Mouse (Mus musculus) lung, postnatal 25 days (tissue): ENCODE data around the gene Esam.

Source experiments
- DNase-seq: peaks from one replicate; pipeline ENCODE4 v3.0.0; 2022; ENCODE audit warnings: low spot score

Esam gene

GRCm38 (mm10) chr9:37556366-37556765 lies 28.5 kb downstream of the Esam start:
- DNase-seq: no peak

DNA sequence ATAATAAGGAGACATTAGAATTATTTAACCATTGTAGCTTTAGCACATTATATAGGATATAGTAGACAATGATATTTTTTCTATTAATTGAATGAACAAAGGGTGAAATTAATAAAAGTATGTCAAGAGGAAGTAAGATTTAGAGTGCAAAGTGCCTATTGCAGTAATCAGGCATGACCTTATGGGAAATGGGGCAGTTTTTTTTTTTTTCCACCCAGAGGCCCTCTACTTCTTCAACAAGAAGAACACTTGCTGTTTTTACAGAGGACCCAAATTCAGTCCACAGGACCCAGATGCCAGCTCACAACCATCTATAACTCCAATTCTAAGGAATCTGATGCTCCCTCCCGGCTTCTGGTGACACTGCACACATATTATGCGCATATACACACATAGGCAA lies 32.7 kb downstream of the Esam start:
- no peak for DNase-seq

DNA sequence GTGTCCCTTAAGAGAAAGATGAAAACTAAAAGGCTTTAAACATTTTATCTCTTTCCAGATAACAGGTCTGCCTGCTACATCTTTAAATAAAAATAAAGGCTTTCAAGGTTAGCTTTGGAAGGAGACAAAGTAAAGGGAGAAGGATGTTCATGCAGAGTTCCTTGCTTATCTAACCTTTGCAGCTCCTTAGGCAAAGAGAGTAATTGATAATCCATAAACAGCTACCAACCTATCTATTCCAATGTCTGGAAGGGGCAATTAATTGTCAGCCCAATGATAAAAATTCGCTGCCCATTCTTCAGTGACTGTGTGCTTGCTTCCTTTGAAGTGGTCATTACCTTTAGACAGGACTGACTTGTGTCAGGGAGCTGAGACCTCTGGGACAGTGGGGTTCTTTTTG lies 35.9 kb downstream of the Esam start:
- DNase-seq: no peak

DNA sequence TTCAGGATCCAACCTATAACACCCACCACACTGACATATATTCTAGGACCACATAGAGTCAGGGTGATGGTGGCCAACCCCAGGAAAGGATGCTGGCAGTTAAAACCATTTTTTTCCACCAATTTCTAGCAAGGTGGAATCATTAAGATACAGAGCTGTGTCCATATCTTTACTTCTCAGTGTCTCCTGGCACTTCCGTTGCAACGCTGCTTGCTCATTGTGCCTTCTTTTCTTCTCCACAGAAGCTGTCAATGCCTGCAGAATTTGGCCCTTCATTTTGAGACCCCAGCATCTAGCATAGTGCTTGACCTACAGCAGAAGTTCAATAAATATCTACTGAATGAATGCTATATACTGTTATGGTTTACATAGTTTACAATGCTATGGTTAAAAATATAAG lies 39.1 kb downstream of the Esam start:
- no peak for DNase-seq

- no peak for DNase-seq
Observed at GRCm38 (mm10) chr9:37567454-37567853, 39.6 kb downstream of the Esam start.

DNA sequence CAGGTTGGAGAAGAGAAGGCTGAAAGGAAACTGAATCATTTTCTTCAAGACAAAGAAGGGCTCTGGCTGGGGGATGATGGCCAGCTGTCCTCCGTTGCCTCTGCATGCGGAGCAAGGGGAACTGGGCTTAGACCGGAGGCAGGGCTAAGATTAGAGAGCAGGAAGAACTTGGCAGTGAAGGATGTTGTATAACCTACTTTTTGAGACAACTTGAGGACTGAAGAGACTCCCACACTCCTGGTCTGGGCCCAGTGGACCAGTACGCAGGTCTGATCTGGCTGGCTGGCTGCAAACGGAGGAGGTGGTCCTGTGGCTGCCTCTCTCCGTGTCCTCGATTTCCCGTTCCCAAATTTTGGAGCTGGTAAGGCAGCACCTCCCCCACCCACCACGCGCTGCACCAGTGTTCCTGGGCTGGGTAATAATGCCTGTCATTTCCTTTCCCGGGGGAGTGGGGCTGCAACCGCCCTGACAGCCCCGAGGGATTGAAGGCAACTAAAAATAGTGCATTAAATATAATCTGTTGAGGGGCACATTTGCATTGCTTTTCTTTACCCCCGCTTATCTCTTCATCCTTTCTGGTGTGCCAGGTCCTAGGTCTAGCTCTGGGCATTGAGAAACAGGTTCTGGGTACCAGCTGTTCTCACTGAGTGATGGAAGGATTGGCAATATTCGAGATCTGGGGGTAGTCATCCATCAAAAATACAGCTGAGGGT lies 40.2 kb downstream of the Esam start:
- DNase-seq: no peak

- no peak for DNase-seq
Observed at GRCm38 (mm10) chr9:37568605-37569214, 40.8 kb downstream of the Esam start.

DNA sequence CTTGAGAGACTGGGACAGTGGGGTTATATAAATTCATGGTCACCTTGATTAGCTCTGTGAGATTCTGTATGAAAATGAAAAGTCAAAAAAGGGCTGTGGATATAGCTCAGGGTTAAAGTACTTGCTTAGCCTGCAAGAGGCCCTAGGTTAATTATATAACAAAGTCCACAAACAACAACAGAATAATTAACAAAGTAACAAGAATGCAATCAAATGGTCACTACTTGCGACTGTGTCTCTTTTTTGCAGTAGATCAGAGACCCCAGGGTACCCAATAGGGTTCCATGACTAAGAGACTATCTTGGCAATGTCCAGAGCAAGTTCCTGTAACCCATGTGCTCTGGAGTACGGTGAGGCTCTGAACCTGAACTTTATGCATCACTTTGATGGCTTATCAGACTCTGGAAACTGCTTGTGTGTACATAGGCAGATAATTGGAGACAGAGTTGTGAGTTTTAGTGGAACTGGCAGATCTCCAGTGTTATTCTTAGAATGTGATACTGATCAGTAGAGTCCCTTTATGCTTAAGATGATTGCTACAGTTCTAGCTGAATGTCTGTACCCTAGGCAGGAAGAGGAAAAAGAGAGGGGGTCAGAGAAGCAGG lies 41.5 kb downstream of the Esam start:
- DNase-seq: no peak

- no peak for DNase-seq
Observed at GRCm38 (mm10) chr9:37572204-37572876, 44.5 kb downstream of the Esam start.

GRCm38 (mm10) chr9:37576436-37576930 lies 48.6 kb downstream of the Esam start:
- DNase-seq: no peak

DNA sequence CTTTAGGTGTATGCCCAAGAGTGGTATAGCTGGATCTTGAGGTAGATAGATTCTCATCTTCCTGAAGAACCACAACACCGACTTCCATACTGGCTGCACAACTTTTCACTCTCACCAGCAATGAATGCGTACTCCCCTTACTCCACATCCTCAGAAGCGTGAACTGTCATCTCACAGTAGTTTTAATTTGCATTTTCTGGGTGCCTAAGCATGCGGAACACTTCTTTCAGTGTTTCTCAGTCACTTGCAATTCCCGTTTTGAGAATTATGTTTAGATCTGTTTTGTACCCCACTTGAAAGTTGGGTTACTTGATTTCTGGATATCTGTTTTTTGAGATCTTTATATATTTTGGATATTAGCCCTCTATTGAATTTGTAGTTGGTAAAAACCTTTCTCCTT lies 55.7 kb downstream of the Esam start:
- no peak for DNase-seq

- no peak for DNase-seq
Observed at GRCm38 (mm10) chr9:37586718-37587117, 58.8 kb downstream of the Esam start.
